Mouse (Mus musculus) olfactory bulb, adult 2 months (tissue): ENCODE data around the gene Vav3.

Experiments used
- CTCF ChIP-seq: fragments of 200-500 bp; IDR thresholded peaks from 2 replicates; pipeline ENCODE4 v1.5.1; 2012; ENCODE audit warnings: low read depth, mild to moderate bottlenecking, low read length, moderate library complexity; ENCODE audit not compliant: insufficient read depth
- POLR2A ChIP-seq: fragments of 200-500 bp; IDR thresholded peaks from 2 replicates; pipeline ENCODE4 v1.6.1; 2012; ENCODE audit warnings: mild to moderate bottlenecking, low read depth, low read length, moderate library complexity; ENCODE audit not compliant: insufficient read depth

DNA sequence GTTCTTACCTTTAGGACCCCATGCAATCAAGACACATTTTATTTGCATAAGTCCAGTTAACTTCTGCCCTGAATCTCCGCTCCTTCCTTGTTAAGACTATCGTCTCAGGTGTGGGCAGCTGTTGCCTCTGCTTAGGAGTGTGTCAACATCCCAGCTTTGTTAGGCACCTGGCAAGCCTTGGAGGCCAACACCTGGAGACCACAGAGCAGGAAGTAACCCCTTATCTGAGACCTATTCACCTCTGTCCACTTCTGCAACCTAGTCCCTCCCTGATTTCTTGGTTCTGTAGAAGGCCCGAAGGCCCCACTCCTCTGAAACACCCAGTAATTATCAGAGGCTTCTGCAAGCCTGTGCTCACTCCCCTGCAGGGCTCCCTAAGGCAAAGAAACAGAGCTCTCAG, 255.6 kb downstream of the Vav3 start:
- TF ChIP-seq POLR2A (no peak), CTCF (no peak)
